Mouse (Mus musculus) left cerebral cortex, postnatal 36 days (tissue): Measurements from ENCODE around the gene Pck2. TPM values are rescaled to one million over a fixed set of nuclear protein-coding genes. Genes with fewer than 3 reads are reported as not detected.
A peak's percentile ranks its signal among the peaks of the same experiment; 100 is the strongest.

Experiments used
- DNase-seq, 2 experiments: peaks; one replicate each; pipeline ENCODE4 v3.0.0; 2021 to 2022; ENCODE audit warnings: low spot score in 2 of 2, mixed read lengths in 1 of 2
- intact Hi-C: fragments of 180-260 bp; cut with DNase I; formaldehyde crosslinking; loops from one replicate; pipeline ENCODE4 v1.15.1; 2025
- total RNA-seq, 2 experiments: library from RNA; stranded (reverse); gene quantifications; 2 replicates each; pipeline ENCODE4 v1.2.3; 2021

The Pck2 gene
- total RNA-seq, result 10 to 100 TPM; 24.8 to 28.9 TPM

- intact Hi-C loops, result loop anchor here (5.0 kb wide), 1 partner anchor 43 kb away; no protein-coding TSS in a partner anchor
- peak; percentile 76 to 81 for DNase-seq
These were observed at the start of gene Pck2 for GRCm38 (mm10) chr14:55540067-55540786. Gene Pck2 (plus strand): TSS chr14:55540266.

DNA sequence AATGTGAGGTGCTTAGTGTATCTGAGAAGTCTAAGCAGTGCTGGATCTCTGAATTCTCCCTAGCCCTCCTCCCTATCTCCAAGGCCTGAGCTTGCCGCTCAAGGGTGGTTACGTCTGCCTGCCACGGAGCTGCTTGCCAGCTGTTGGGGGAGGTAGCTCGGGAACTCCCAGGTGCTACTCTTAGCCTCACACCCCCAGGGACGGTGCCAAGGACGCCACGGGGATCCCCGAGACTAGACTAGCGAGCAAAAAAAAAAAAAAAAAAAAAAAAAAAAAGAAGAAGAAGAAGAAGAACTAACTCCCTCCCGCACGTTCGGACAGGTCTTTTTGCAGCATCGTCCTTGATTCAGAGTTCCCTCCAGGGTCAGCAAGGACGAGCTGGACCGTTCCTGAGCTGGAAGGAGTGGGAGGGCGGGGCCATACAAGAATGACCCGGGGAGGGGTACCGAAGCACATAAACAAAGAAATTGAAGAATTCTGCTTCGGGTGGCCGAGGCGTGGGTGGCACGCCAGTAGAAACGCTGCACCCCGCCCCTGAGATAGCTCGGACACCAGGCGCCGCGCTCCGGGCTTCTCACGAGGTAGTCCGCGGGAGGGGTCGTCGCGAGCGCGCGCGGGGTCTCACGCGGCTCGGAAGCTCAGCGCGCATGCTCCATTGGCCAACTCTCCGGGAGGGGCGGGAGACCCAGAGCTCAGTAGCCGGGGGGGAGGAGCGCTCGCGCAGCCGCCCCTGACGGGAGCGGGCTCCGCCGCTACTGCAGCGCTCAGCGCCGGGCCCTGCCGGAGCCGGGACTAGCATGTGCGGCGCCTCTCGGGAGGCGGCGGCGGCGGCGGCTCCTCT lies 49.5 kb upstream of the Pck2 start, which contains the start of gene Carmil3:
TSS of gene Carmil3 (plus strand) at position 291 of the 841 bp plus-strand sequence.
- intact Hi-C loops, result no loop called here
- peak; percentile 84 to 88 for DNase-seq

DNA sequence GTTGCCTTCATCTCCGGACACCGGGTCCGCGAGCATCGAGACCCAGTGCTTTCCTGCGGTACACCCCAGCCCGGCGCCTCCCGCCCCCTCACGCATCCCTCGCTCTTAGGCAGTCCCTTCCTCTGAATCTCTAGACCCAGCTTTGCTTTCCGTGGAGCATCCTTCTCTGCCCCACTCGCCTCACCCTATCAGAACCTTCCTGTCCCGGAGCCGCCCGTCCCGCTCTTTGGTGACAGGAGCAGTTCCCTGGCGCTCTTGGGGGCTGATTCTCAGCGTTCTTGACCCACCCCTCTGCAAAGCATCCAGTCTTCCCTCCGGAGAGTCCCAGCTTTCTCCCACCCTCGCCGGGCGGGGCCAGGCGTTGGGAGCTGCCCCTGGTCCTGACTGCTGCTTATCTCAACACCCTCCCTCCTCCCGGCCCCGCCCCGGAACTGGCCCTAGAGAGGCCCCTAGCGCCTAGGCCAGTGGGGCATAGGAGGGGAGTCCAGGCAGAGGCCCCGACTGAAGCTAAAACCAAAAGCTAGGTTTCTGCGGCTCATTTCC lies 48.7 kb upstream of the Pck2 start:
- intact Hi-C loops, result no loop called here
- peak in 1 of 2 experiments; percentile 63 for DNase-seq

DNA sequence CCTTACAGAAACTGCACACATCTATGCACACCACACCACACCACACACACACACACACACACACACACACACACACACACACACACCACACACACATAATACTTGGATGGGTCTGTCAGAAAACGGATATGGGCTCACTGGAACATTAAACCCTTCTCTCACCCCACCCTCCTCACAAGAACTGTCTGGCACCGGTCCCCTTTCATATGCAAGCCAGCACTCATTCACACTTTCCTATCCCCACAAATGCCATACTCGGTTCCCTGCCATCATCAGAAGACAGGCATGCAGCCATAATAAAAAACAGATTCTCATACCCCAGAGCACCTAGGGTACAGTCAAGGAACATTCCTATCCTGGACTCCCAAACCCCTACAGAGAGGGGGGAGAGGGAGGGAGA lies 48.0 kb upstream of the Pck2 start:
- intact Hi-C loops, result no loop called here
- DNase-seq, result no peak

GRCm38 (mm10) chr14:55495509-55496240 lies 44.4 kb upstream of the Pck2 start:
- intact Hi-C loops, result loop anchor here (5.0 kb wide), 1 partner anchor 47 kb away; the partner anchor contains the start of gene Pck2

DNA sequence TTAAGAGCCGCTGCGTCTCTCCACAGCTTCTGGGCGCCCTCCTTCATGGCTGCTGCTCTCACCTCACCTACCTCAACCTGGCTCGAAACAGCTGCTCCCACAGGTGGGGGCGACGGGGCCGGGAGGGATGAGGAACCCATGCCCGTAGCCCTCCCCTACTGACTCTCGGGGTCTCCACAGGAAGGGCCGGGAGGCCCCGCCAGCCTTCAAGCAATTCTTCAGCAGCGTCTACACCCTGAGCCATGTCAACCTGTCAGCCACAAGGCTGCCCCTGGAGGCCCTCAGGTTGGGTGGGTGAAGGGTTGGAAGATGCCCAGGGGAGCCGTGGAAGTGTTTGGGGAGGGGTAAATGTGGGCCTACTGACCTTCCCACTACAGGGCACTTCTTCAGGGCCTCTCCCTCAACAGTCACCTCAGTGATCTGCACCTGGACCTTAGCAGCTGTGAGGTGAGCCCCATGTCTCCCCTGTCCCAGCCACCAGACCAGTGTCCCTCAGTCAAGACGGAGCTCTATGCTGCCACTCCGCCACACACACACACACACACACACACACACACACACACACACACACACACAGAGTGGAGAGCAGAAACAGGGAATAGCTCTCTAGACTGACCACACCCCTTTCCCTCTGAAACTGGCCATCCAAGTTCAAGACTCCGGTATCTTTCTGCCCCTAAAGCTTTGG lies 43.2 kb upstream of the Pck2 start:
- intact Hi-C loops, result loop anchor here (1.0 to 5.0 kb wide), 2 partner anchors 45 to 60 kb away; partner anchors contain the start of gene Pck2

More at GRCm38 (mm10) chr14:55495509-55496240, 44.4 kb upstream of the Pck2 start:
- DNase-seq, result no peak

DNA sequence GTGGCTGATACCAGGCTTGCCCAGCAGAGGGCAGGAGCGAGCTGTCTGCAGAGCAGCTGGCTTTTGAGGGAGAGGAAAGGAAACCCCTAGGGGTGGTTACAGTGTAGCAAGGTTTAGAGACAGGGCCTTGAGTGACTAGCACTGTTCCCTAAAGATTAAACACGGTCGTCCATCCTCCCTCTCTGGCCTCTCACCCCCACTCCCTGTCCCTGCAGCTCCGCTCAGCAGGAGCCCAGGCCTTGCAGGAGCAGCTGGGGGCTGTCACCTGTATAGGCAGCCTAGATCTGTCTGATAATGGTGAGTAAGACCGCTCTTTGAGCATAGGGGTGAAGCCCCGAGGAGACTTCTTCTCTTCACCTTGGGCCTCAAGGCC lies 42.6 kb upstream of the Pck2 start:
- intact Hi-C loops, result loop anchor here (1.0 to 5.0 kb wide), 2 partner anchors 45 to 60 kb away; partner anchors contain the start of gene Pck2
- DNase-seq, result peak; percentile 81 to 82

More for the DNA sequence above, 43.2 kb upstream of the Pck2 start:
- DNase-seq, result no peak

DNA sequence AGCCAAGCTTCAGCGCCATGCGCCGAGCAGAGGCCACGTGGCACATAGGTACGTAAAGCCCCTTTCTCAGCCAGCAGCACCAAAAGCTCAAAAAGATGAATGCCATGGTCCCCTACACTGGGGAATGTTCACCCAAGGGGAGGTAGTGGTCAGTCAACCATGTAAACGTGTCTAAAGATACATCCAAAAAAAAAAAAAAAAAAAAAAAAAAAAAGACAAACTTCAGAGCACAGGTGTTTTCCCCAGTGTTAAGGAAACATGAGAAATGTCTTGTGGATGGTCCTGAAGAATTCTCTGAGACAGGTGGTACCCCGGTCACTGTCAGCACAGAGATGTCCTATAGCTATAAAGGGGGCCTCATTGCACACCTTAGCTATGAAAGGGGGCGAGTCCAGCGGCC lies 34.5 kb upstream of the Pck2 start:
- intact Hi-C loops, result no loop called here
- no peak for DNase-seq

DNA sequence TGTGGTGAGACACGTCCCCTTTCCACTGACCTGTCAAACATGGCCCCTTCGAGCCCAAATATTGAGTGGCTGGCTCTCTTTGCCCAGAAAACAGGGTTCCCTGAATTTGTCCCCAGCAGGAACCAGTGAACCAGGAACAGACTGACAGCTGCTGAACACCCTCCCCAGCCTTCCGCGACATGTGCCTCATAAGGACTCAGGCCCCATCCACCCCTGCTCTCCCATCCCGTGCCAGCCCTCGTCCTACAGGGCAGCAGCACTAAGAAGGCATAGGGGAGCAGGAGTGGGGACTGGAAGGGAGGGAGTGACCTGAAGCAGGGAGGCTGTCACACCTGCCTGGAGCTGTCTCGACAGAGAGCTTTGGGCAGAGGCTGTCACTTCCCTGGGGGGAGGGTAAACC lies 32.3 kb upstream of the Pck2 start:
- intact Hi-C loops, result no loop called here
- DNase-seq, result no peak

DNA sequence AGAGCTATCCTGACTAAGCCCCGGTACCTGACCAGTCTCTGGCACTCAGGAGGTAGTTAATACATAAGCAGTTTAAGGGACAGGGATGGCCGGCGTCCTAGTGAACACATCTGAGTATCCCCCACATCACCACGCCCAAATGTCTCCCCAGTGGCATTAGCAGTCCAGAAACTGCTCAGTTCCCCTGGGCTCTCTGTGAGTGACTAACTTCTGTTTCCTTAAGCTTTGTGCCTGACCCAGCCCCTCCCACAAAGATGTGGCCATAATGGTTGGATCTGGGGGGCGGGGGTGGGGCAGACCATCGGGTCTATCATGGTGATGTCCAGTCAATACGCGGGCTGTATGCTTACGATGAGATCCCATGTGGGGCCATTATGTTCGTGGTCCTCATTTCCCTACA lies 30.5 kb upstream of the Pck2 start:
- DNase-seq, result no peak
- intact Hi-C loops, result no loop called here

- intact Hi-C loops, result no loop called here
- peak; percentile 57 to 60 for DNase-seq
These were observed 29.8 kb upstream of the Pck2 start, which contains the start of gene Cpne6 for GRCm38 (mm10) chr14:55510125-55510731. Gene Cpne6 (plus strand): TSS chr14:55510445.

DNA sequence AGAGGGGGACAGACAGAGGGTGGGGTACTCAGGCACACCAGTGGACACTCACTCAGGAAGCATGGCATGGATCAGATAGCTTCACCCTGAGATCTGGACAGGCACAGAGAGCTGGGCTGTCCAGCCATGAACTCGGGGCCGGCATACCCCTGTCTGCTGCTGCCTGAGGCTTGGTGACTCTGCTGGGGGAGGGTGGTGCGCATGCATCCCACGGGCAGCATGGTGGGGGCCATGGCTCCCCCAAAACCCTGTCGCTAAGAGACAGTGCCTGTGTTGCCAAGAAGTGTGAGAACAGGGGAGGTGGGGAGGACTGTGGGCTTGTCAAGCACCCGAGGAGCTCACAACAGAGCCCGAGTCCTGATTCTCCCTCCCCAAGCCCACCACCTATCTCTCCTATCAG lies 29.0 kb upstream of the Pck2 start:
- intact Hi-C loops, result no loop called here
- DNase-seq, result peak; percentile 66 to 70

- intact Hi-C loops, result no loop called here
- DNase-seq, result no peak
These were observed 26.1 kb upstream of the Pck2 start for GRCm38 (mm10) chr14:55513927-55514326.

GRCm38 (mm10) chr14:55515846-55516245 lies 24.2 kb upstream of the Pck2 start:
- intact Hi-C loops, result no loop called here
- DNase-seq, result no peak

DNA sequence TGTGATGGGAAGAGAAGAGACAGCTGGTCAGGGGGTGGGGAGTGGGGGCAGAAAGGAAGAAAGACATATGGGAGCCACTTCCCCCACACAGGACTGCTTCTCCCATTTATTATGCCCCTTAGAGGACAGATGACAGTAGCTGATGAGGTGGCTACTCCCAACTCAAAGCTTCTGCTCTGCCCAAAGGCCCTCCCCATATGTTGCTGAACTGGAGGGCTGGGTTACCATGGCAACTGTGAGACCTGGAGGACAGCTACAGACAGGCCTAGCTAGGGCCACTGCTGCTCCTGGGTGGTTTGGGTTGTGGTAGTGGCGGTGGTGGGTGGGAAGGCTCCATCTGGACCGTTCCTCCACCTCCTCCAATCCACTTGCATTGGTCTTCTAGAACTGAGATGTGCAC lies 21.2 kb upstream of the Pck2 start:
- intact Hi-C loops, result no loop called here

DNA sequence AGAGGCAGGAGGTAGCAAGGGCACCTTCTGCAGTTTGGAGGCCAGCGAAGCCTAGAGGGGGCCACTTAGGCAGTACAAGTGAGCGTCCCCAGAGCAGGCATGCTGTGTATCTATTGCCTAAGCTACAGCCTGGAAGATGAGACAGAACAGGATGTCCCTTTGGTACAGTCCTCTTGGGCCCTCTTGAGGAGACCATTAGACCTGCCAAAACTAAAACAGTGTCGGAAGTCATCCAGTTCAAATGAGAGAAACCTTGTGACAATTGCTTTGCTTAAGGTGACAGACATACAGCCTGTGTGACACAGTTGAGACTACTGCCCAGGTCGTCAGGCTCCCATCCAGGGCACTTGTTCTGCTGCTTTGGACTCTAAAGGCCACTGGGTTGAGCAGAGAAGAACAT lies 20.5 kb upstream of the Pck2 start:
- intact Hi-C loops, result no loop called here
- no peak for DNase-seq

More for the DNA sequence above, 21.2 kb upstream of the Pck2 start:
- peak; percentile 77 to 81 for DNase-seq

DNA sequence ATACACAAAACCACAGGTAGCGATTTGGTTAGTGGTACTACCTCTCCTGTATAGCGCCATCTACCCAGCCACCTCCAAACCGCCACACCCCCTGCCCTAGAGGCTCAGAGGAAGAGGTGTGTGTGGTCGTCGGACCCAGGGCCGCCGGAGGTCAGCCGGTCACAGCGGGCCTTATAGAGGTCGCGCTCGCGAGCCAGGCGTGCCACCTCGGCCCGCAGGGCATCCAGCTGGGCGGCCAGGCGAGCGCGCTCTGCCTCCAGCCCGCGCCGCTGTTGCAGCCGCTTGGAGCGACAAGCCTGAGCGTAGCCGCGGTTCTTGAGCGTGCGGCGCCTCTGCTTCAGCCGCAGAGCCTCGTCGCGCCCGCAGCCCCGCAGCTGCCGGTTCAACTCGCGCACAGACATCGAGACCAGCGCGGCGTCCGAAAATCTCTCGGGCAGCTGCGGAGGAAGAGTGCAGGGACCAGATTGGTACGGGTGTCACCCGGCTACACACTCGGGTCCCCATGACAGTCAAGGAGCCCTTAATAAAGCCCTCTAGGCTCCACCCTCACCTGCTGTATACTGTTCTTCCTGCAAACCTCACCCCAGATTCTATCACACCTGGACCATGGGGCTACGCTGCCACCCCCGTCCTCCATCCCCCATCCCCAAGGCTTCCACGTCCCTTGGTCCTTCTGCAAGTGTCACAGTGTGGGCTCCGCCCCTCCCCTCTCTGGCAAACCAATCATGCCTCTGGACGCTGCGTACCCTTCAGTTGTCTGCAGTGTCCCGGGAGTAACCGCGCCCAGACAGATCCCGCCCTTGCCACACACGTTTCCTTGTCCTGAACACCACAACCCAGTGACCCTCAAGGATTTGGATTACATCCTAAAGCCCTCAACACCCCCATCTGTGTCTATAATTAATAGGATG lies 19.4 kb upstream of the Pck2 start:
- peak; percentile 52 to 65 for DNase-seq
- intact Hi-C loops, result no loop called here
